Mouse (Mus musculus) c-Kit-negative CD71-positive TER-119-positive erythroid progenitor cells, embryonic 14.5 days (primary cell): ENCODE data around the gene March9.
A peak's percentile ranks its signal among the peaks of the same experiment; 100 is the strongest.

Source experiments
- DNase-seq: peaks from one replicate; pipeline ENCODE4 v3.0.0-alpha.2; 2013; ENCODE audit warnings: low read depth, low spot score

The March9 gene

GRCm38 (mm10) chr10:127036273-127036672 lies 23.7 kb downstream of the March9 start:
- no peak for DNase-seq

DNA sequence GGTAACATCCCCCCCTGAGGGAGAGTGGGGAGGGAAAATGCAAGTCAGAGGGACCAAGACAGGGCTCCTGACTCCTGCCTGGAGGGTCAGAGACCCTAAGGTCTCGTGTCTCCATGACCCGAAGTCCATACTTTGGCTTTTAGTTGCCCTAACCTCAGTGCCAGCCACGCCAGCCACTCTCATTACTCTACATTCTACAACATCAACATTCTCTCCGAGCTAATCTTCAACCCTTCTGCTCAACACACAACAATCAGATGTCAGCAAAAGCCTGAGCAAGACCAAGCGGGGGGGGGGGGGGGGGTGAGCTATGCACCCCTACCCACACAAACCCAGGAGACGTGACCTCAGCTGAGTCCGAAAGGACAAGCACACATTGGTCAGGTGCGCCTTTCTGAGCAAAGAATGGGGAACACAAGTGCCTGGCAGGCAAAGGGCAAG lies 26.7 kb downstream of the March9 start:
- DNase-seq: no peak

DNA sequence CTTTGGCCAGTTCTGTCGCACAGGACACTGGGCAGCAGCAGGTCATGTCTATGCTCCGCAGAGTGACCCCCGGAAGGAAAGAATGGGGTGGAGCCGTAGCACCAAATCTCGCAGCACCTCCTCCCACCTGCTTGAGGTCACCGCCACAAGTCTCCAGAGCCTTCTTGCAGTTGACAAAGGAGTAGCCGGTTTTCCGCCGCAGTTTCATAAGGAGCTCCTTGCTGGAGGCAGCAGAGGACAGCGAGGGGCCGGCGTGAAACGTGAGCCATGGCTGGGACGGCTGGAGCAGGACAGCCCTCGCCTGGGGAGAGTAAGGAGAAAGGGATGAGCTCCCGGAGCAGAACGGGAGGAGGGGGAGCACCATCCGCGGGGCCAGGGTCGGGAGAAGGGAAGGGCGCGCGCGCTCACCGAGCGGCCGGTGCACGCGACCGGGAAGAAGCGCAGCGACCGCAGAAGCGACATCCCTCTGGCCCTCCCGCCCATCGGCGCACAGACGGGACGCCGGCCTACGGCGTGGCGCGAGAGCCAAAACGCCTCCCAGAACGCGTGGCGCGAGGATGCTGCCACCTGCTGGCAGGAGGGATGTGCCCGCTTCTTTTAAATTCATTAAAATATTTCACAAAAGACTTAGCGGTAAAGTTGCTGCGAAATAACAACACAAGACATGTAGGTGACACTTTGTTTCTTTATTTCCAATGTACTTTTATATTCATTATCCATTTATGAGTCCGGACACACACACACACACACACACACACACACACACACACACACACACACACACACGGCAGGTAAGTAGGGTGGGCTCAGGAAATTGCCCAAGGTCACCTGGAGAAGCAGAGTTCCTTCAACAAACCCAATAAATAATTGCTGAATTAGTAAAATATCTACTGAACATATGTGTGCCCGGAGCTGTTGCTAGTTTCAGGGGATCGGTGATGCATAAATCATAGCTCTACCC lies 29.4 kb downstream of the March9 start, which contains the start of gene Tsfm:
TSS of gene Tsfm (minus strand) at position 505 of the 961 bp plus-strand sequence.
- peak; percentile 73 for DNase-seq

DNA sequence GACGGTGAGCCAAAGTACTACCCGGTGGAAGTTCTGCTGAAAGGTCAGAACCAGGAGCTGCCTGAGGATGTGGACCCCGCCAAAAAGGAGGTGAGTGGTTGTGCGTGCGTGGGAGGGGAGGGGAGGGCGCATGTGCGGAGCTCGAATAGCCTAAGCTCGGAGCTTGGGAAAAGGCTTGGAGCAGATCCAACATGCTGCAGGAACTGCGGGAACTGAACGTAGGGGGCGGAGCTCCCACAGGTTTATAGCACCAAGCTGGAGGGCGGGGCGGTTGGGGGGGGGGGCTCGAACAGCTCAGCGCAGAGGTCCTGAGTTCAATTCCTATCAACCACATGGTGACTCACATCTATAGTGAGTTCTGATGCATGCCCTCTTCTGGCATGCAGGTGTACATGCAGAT lies 41.6 kb downstream of the March9 start:
- no peak for DNase-seq

- DNase-seq: no peak
Measured at GRCm38 (mm10) chr10:127017071-127017470, 42.9 kb downstream of the March9 start.

DNA sequence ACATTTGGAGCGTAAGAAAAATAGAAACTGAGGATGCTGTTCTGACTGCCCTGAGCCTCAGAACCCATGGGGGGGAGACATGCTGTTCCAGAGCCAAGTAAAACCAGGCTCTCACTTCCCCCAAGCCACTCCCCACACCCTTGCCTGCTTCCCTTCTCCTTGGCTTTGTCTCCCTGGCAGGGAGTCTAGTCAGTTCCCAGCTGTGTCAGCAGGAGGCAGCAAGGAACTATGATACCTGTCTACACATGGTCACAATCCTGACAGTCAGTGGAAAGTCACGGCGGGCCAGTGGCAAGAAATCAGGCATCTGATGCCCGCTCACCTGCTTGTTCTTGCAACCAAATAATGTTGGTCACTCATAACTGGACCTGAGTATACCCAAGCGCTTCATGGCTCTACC lies 43.5 kb downstream of the March9 start:
- no peak for DNase-seq
